Mouse (Mus musculus) myocyte (in vitro differentiated cells): ENCODE results near the gene Clock.
A peak's percentile ranks its signal among the peaks of the same experiment; 100 is the strongest.

ENCODE experiments used
- CEBPB ChIP-seq: IDR thresholded peaks from 2 replicates; pipeline ENCODE4 v1.6.1; 2011; ENCODE audit warnings: mild to moderate bottlenecking, moderate library complexity; ENCODE audit not compliant: poor library complexity, insufficient read depth, severe bottlenecking
- MYOG ChIP-seq, 3 experiments: IDR thresholded peaks; one replicate each; pipeline ENCODE4 v1.6.1; 2011; ENCODE audit warnings: control low read depth in 2 of 3, low read depth in 2 of 3, mild to moderate bottlenecking in 2 of 3; ENCODE audit not compliant: insufficient read length in 2 of 3, control insufficient read depth in 1 of 3, insufficient read depth in 1 of 3
- POLR2A ChIP-seq: IDR thresholded peaks from one replicate; pipeline ENCODE4 v1.6.1; 2011; ENCODE audit warnings: low read depth, mild to moderate bottlenecking, control low read depth, moderate library complexity; ENCODE audit not compliant: insufficient read length
- REST ChIP-seq: IDR thresholded peaks from one replicate; pipeline ENCODE4 v1.6.1; 2011; ENCODE audit warnings: mild to moderate bottlenecking, control low read depth, moderate library complexity; ENCODE audit not compliant: insufficient read depth, insufficient read length
- TCF12 ChIP-seq: IDR thresholded peaks from one replicate; pipeline ENCODE4 v1.6.1; 2011; ENCODE audit warnings: mild to moderate bottlenecking, control low read depth; ENCODE audit not compliant: poor library complexity, insufficient read depth, severe bottlenecking
- USF1 ChIP-seq: IDR thresholded peaks from one replicate; pipeline ENCODE4 v1.6.1; 2011; ENCODE audit warnings: low read depth, mild to moderate bottlenecking, control low read depth, moderate library complexity

- TF ChIP-seq POLR2A (peak; percentile 99), TCF12 (no peak), CEBPB (no peak), USF1 (no peak), MYOG (IDR thresholded peaks at IDR 0.05; ENCODE audit: control insufficient read depth in 1 of 3, insufficient read depth in 1 of 3, insufficient read length in 2 of 3, low read depth in 2 of 3) (peak in 2 of 3 experiments; percentile 64 to 68), REST (no peak)
Measured at GRCm38 (mm10) chr5:76183750-76184261, 120.8 kb downstream of the Clock start, which contains the start of gene Tmem165.
